Mouse (Mus musculus) CD4-positive, CD25-positive, alpha-beta regulatory T cell, adult 4 months (primary cell): Measurements from ENCODE around the gene Trim67. TPM values are rescaled to one million over a fixed set of nuclear protein-coding genes. Genes with fewer than 3 reads are reported as not detected.

Source experiments
- polyA plus RNA-seq, 2 experiments: library from polyadenylated mRNA; unstranded; fragments of 100-300 nt; shearing (Covaris generic); gene quantifications; one replicate each; pipeline ENCODE4 v1.2.1; 2017

Trim67 gene
- polyA plus RNA-seq, 2 experiments from 2014 or later, result not detected

Other genes starting within 250 kb of the Trim67 start
- gene Agt, start 223.4 kb upstream of the Trim67 start, polyA plus RNA-seq, result not detected
- gene Capn9, start 217.0 kb upstream of the Trim67 start, polyA plus RNA-seq, result not detected
- gene 2310022B05Rik, start 129.7 kb upstream of the Trim67 start, polyA plus RNA-seq, result under 1 TPM; 0.70 to 0.94 TPM
- 10 to 100 TPM; 32.1 to 32.6 TPM for gene Ttc13, start 71.1 kb upstream of the Trim67 start, polyA plus RNA-seq
- gene Arv1, start 71.0 kb upstream of the Trim67 start, polyA plus RNA-seq, result 10 to 100 TPM; 13.1 to 18.7 TPM
- gene Fam89a, start 41.3 kb upstream of the Trim67 start, polyA plus RNA-seq, result under 1 TPM; 0.73 to 0.80 TPM
- 10 to 100 TPM; 43.0 to 54.7 TPM for gene Gnpat, start 69.9 kb downstream of the Trim67 start, polyA plus RNA-seq
- 10 to 100 TPM; 30.0 to 43.0 TPM for gene 2810004N23Rik, start 70.0 kb downstream of the Trim67 start, polyA plus RNA-seq
- gene Exoc8, start 104.6 kb downstream of the Trim67 start, polyA plus RNA-seq, result 1 to 10 TPM; 8.2 to 8.3 TPM
- 1 to 10 TPM; 7.6 to 9.3 TPM for gene Sprtn, start 104.8 kb downstream of the Trim67 start, polyA plus RNA-seq
- gene Egln1, start 156.2 kb downstream of the Trim67 start, polyA plus RNA-seq, result 10 to 100 TPM; 11.0 to 13.7 TPM
- 10 to 100 TPM; 68.3 to 82.6 TPM for gene Tsnax, start 219.9 kb downstream of the Trim67 start, polyA plus RNA-seq